Mouse (Mus musculus) liver, postnatal 0 days (tissue): ENCODE measurements around the gene Ino80e. TPM values are rescaled to one million over a fixed set of nuclear protein-coding genes. Genes with fewer than 3 reads are reported as not detected.

ENCODE experiments used
- ATAC-seq: fragments of 200-750 bp; cut with Nextera tagmentation; 2 replicates; pipeline ENCODE4 v1.8.0; 2017; ENCODE audit warnings: mild to moderate bottlenecking, moderate library complexity
- DNase-seq: peaks from one replicate; pipeline ENCODE4 v3.0.0-alpha.2; 2016
- H3K27ac ChIP-seq: fragments of 300-500 bp; sonication (generic); 2 replicates; pipeline ENCODE4 v1.5.1; 2014; ENCODE audit warnings: antibody characterized with exemption, moderate library complexity, mild to moderate bottlenecking, low read depth
- H3K27me3 ChIP-seq: fragments of 300-500 bp; sonication (generic); 2 replicates; pipeline ENCODE4 v1.6.1; 2014; ENCODE audit warnings: low read length, control low read depth, mixed read lengths; ENCODE audit not compliant: insufficient read depth
- H3K36me3 ChIP-seq: fragments of 300-500 bp; sonication (generic); replicated peaks from 2 replicates; pipeline ENCODE4 v1.6.1; 2014; ENCODE audit warnings: mild to moderate bottlenecking, control low read depth, low read length, moderate library complexity, mixed read lengths; ENCODE audit not compliant: insufficient read depth
- H3K4me1 ChIP-seq: fragments of 300-500 bp; sonication (generic); 2 replicates; pipeline ENCODE4 v1.6.1; 2014; ENCODE audit warnings: antibody characterized with exemption, mild to moderate bottlenecking, control low read depth; ENCODE audit not compliant: insufficient read depth
- H3K4me2 ChIP-seq: fragments of 300-500 bp; sonication (generic); 2 replicates; pipeline ENCODE4 v1.6.1; 2014; ENCODE audit warnings: low read depth, mild to moderate bottlenecking, low read length, moderate library complexity, mixed read lengths
- H3K4me3 ChIP-seq: fragments of 300-500 bp; sonication (generic); 2 replicates; pipeline ENCODE4 v1.5.1; 2014; ENCODE audit warnings: low read depth, low read length
- H3K9ac ChIP-seq: fragments of 300-500 bp; sonication (generic); replicated peaks from 2 replicates; pipeline ENCODE4 v1.6.1; 2014; ENCODE audit warnings: mild to moderate bottlenecking, moderate library complexity
- H3K9me3 ChIP-seq: fragments of 300-500 bp; sonication (generic); 2 replicates; pipeline ENCODE4 v1.6.1; 2016; ENCODE audit warnings: mild to moderate bottlenecking, control low read depth, low read length, mixed read lengths
- CTCF ChIP-seq: sonication (generic); IDR thresholded peaks from 2 replicates; pipeline ENCODE4 v1.5.1; 2016; ENCODE audit warnings: antibody characterized with exemption, low read depth
- EP300 ChIP-seq: IDR thresholded peaks from 2 replicates; pipeline ENCODE4 v1.6.1; 2016; ENCODE audit warnings: antibody characterized with exemption, low read depth, mild to moderate bottlenecking
- WGBS: fragments of 180-500 bp; shearing (Covaris S2); extraction: QIAGEN DNeasy Blood & Tissue Kit; methylation state at CpG from one replicate; pipeline ENCODE4 v1.1.7; 2014; ENCODE audit not compliant: insufficient replicate concordance; 5-methylcytosine and 5-hydroxymethylcytosine counted together
- polyA plus RNA-seq: library from polyadenylated mRNA; unstranded; fragments of >200 nt; fragmentation: Nextera tagmentation; extraction: Ambion mirVana; gene quantifications from 2 replicates; pipeline ENCODE4 v1.2.1, GENCODE M21; 2015

The Ino80e gene
- polyA plus RNA-seq, 1 experiment from 2014 or later: 20.6 TPM

- Histone ChIP-seq H3K4me2 (no peak overlapping the region), H3K4me1 (peaks cover 11% of the 10 kb centered on the region), H3K36me3 (peaks cover 26% of the 10 kb centered on the region), H3K9me3 (no peaks in the 10 kb centered on the region), H3K4me3 (no peak overlapping the region), H3K27me3 (no peaks in the 10 kb centered on the region), H3K9ac (no peak overlapping the region), H3K27ac (no peak overlapping the region)
- 62% methylated on average over 7 of the region's 7 CpGs for WGBS
- TF ChIP-seq EP300 (no peak), CTCF (peak; percentile 66)
- DNase-seq: peak; percentile 24
- no peak for ATAC-seq
Observed at GRCm38 (mm10) chr7:126888852-126889251, 26.7 kb upstream of the Ino80e start.

GRCm38 (mm10) chr7:126887281-126887680, 25.1 kb upstream of the Ino80e start:
- TF ChIP-seq CTCF (no peak), EP300 (no peak)
- no peak overlapping the region for H3K4me3 ChIP-seq
- no peak overlapping the region for H3K9ac ChIP-seq
- peaks cover 26% of the 10 kb centered on the region for H3K4me1 ChIP-seq
- H3K4me2 ChIP-seq: no peak overlapping the region
- H3K27me3 ChIP-seq: no peaks in the 10 kb centered on the region
- no peaks in the 10 kb centered on the region for H3K9me3 ChIP-seq
- H3K27ac ChIP-seq: no peak overlapping the region
- peaks cover 23% of the 10 kb centered on the region for H3K36me3 ChIP-seq
- no peak for DNase-seq
- 80% methylated on average over 5 of the region's 5 CpGs for WGBS
- ATAC-seq: no peak

- WGBS: under 1% methylated on average over 56 of the region's 56 CpGs
- DNase-seq: peak; percentile 97
- peaks cover 26% of the 10 kb centered on the region for H3K36me3 ChIP-seq
- H3K27me3 ChIP-seq: no peaks in the 10 kb centered on the region
- H3K9ac ChIP-seq: peak within 1 kb of the TSS; percentile 92
- H3K27ac ChIP-seq: peak within 1 kb of the TSS; percentile 88
- H3K4me1 ChIP-seq: peaks cover 31% of the 10 kb centered on the region
- peak within 1 kb of the TSS; percentile 85 for H3K4me3 ChIP-seq
- no peaks in the 10 kb centered on the region for H3K9me3 ChIP-seq
- peak; percentile 6; the same call in 1 of the 2 replicates for TF ChIP-seq CTCF
- 0 out of 2 replicates have a peak, but pooled peaks have one; percentile 13 for TF ChIP-seq EP300
- ATAC-seq: peak; percentile 92
- peak within 1 kb of the TSS; percentile 100 for H3K4me2 ChIP-seq
Observed at GRCm38 (mm10) chr7:126884286-126885164, 22.3 kb upstream of the Ino80e start, which contains the start of gene Taok2. Gene Taok2, minus strand, starts transcription at chr7:126884703.

- peak overlapping the region; percentile 100 for H3K4me2 ChIP-seq
- ATAC-seq (no peak), DNase-seq (peak; percentile 32)
- no peaks in the 10 kb centered on the region for H3K9me3 ChIP-seq
- no peak for TF ChIP-seq EP300
- no peak for TF ChIP-seq CTCF
- 2% methylated on average over 15 of the region's 15 CpGs for WGBS
- peak overlapping the region; percentile 85 for H3K4me3 ChIP-seq
- H3K27me3 ChIP-seq: no peaks in the 10 kb centered on the region
- H3K9ac ChIP-seq: peak overlapping the region; percentile 92
- H3K27ac ChIP-seq: peak overlapping the region; percentile 88
- H3K4me1 ChIP-seq: peaks cover 31% of the 10 kb centered on the region
- H3K36me3 ChIP-seq: peaks cover 34% of the 10 kb centered on the region
Observed at GRCm38 (mm10) chr7:126883731-126884181, 21.6 kb upstream of the Ino80e start.

- Histone ChIP-seq H3K27ac (peak overlapping the region; percentile 62; the same call in 1 of the 2 replicates), H3K27me3 (no peaks in the 10 kb centered on the region), H3K9me3 (no peaks in the 10 kb centered on the region), H3K4me2 (peak overlapping the region; percentile 100), H3K36me3 (peaks cover 49% of the 10 kb centered on the region), H3K9ac (no peak overlapping the region; the same call in 1 of the 2 replicates), H3K4me3 (no peak overlapping the region), H3K4me1 (peaks cover 31% of the 10 kb centered on the region)
- DNase-seq: no peak
- 52% methylated on average over 6 of the region's 6 CpGs for WGBS
- TF ChIP-seq EP300 (no peak; the same call in 1 of the 2 replicates), CTCF (no peak)
- ATAC-seq: no peak
Observed at GRCm38 (mm10) chr7:126881040-126881439, 18.9 kb upstream of the Ino80e start.

GRCm38 (mm10) chr7:126877239-126877638, 15.1 kb upstream of the Ino80e start:
- Histone ChIP-seq H3K27me3 (no peaks in the 10 kb centered on the region), H3K27ac (peak overlapping the region; percentile 44; the same call in 1 of the 2 replicates), H3K4me2 (no peak overlapping the region), H3K4me3 (no peak overlapping the region), H3K9me3 (no peaks in the 10 kb centered on the region), H3K36me3 (peaks cover 87% of the 10 kb centered on the region), H3K9ac (no peak overlapping the region), H3K4me1 (peaks cover 5% of the 10 kb centered on the region)
- 92% methylated on average over 1 of the region's 1 CpGs for WGBS
- no peak for DNase-seq
- no peak for ATAC-seq
- TF ChIP-seq CTCF (no peak), EP300 (no peak)
